Mouse (Mus musculus) right cerebral cortex, postnatal 14 days (tissue): ENCODE measurements around the gene Cmpk1.

ENCODE experiments used
- DNase-seq: peaks from one replicate; pipeline ENCODE4 v3.0.0; 2022

Gene Cmpk1

GRCm38 (mm10) chr4:114942583-114942982 lies 44.5 kb downstream of the Cmpk1 start:
- DNase-seq = no peak

GRCm38 (mm10) chr4:114942112-114942511 lies 44.9 kb downstream of the Cmpk1 start:
- no peak for DNase-seq

- DNase-seq = no peak
Measured at GRCm38 (mm10) chr4:114941311-114941710, 45.7 kb downstream of the Cmpk1 start.

- no peak for DNase-seq
Measured at GRCm38 (mm10) chr4:114938248-114938647, 48.8 kb downstream of the Cmpk1 start.

- DNase-seq = no peak
Measured at GRCm38 (mm10) chr4:114937459-114938047, 49.5 kb downstream of the Cmpk1 start.

- DNase-seq = no peak
Measured at GRCm38 (mm10) chr4:114934188-114934587, 52.9 kb downstream of the Cmpk1 start.

GRCm38 (mm10) chr4:114932747-114933146 lies 54.3 kb downstream of the Cmpk1 start:
- DNase-seq = no peak

GRCm38 (mm10) chr4:114929155-114929554 lies 57.9 kb downstream of the Cmpk1 start:
- no peak for DNase-seq

- no peak for DNase-seq
Measured at GRCm38 (mm10) chr4:114925917-114926312, 61.1 kb downstream of the Cmpk1 start, which contains the start of gene Foxe3. Gene Foxe3 (minus strand): TSS chr4:114926013.

- no peak for DNase-seq
Measured at GRCm38 (mm10) chr4:114924971-114925916, 61.8 kb downstream of the Cmpk1 start.

GRCm38 (mm10) chr4:114917091-114917490 lies 70.0 kb downstream of the Cmpk1 start:
- no peak for DNase-seq

- no peak for DNase-seq
Measured at GRCm38 (mm10) chr4:114916056-114916455, 71.0 kb downstream of the Cmpk1 start.

- peak; percentile 57 for DNase-seq
Measured at GRCm38 (mm10) chr4:114913594-114913962, 73.5 kb downstream of the Cmpk1 start.

- DNase-seq = no peak
Measured at GRCm38 (mm10) chr4:114912705-114913593, 74.1 kb downstream of the Cmpk1 start.

GRCm38 (mm10) chr4:114909602-114910484 lies 77.2 kb downstream of the Cmpk1 start:
- no peak for DNase-seq
